Mouse (Mus musculus): ENCODE measurements around the gene Gm8764. TPM values are rescaled to one million over a fixed set of nuclear protein-coding genes. Genes with fewer than 3 reads are reported as not detected.

Gene Gm8764
- polyA plus RNA-seq, 1 experiment from 2014 or later = not detected

Other genes with a start within 250 kb of the Gm8764 start
- not detected in 2 replicates for gene Gm21293, start 17.0 kb upstream of the Gm8764 start, polyA plus RNA-seq (2016; fragmentation: Nextera tagmentation; extraction: Ambion mirVana)
- gene Gm6763, start 8.5 kb upstream of the Gm8764 start, polyA plus RNA-seq (2016; fragmentation: Nextera tagmentation; extraction: Ambion mirVana) = not detected in 2 replicates
- gene Gm21304, start 8.5 kb downstream of the Gm8764 start, polyA plus RNA-seq (2016; fragmentation: Nextera tagmentation; extraction: Ambion mirVana) = not detected in 2 replicates
- gene Gm21312, start 17.0 kb downstream of the Gm8764 start, polyA plus RNA-seq (2016; fragmentation: Nextera tagmentation; extraction: Ambion mirVana) = not detected in 2 replicates
- not detected in 2 replicates for gene Gm20765, start 25.5 kb downstream of the Gm8764 start, polyA plus RNA-seq (2016; fragmentation: Nextera tagmentation; extraction: Ambion mirVana)
- gene Gm4340, start 34.0 kb downstream of the Gm8764 start, polyA plus RNA-seq (2016; fragmentation: Nextera tagmentation; extraction: Ambion mirVana) = not detected in 2 replicates